Mouse (Mus musculus) heart, adult 2 months (tissue): ENCODE measurements around the gene Xab2.

Experiments
- CTCF ChIP-seq: fragments of 200-600 bp; IDR thresholded peaks from 2 replicates; pipeline ENCODE4 v1.8.1; 2022; ENCODE audit warnings: antibody characterized with exemption, mild to moderate bottlenecking, moderate library complexity
- EP300 ChIP-seq: fragments of 200-500 bp; IDR thresholded peaks from 2 replicates; pipeline ENCODE4 v1.6.1; 2011; ENCODE audit warnings: low read depth, low read length, control low read depth; ENCODE audit not compliant: insufficient read depth
- POLR2A ChIP-seq: fragments of 200-500 bp; IDR thresholded peaks from 2 replicates; pipeline ENCODE4 v1.6.1; 2011; ENCODE audit warnings: mild to moderate bottlenecking, low read depth, low read length, control low read depth; ENCODE audit not compliant: insufficient read depth

DNA sequence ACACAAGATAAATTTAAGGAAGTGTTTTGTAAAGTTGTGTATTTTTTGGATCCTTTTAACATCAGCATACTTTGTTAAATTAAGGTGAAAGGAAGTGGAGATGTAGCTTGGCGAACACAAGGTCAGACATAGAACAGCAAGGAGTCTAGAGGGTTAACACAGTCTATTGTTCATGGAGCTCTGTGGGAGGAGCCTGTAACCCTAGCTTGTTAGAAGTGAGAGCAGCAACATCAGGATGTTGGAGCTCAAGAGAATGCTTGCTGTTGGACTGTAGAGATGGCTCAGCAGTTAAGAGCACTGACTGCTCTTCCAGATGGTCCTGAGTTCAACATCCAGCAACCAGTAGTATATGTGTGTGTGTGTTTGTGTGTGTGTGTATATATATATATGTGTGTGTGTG, 27.9 kb upstream of the Xab2 start:
- TF ChIP-seq CTCF, result no peak
- no peak for TF ChIP-seq EP300
- TF ChIP-seq POLR2A, result no peak
